Mouse (Mus musculus) left cerebral cortex, postnatal 14 days (tissue): Measurements from ENCODE around the gene Trnp1. TPM values are rescaled to one million over a fixed set of nuclear protein-coding genes. Genes with fewer than 3 reads are reported as not detected.
A peak's percentile ranks its signal among the peaks of the same experiment; 100 is the strongest.

ENCODE experiments used
- DNase-seq, 2 experiments: peaks; one replicate each; pipeline ENCODE4 v3.0.0; 2021 to 2022; ENCODE audit warnings: low spot score in 2 of 2, mixed read lengths in 1 of 2
- intact Hi-C: fragments of 180-260 bp; cut with DNase I; formaldehyde crosslinking; loops from one replicate; pipeline ENCODE4 v1.15.1; 2025
- total RNA-seq, 2 experiments: library from RNA; stranded (reverse); gene quantifications; 2 replicates each; pipeline ENCODE4 v1.2.3; 2021

The Trnp1 gene
- total RNA-seq, 2 experiments from 2014 or later, result 150 to 170 TPM

GRCm38 (mm10) chr4:133496738-133497445 lies 1.5 kb downstream of the Trnp1 start:
- intact Hi-C loops, result no loop called here
- DNase-seq, result no peak

GRCm38 (mm10) chr4:133495711-133496110 lies 2.6 kb downstream of the Trnp1 start:
- intact Hi-C loops, result no loop called here
- no peak for DNase-seq

- intact Hi-C loops, result no loop called here
- DNase-seq, result no peak
These were observed 3.5 kb downstream of the Trnp1 start for GRCm38 (mm10) chr4:133494867-133495266.

- DNase-seq, result peak; percentile 77 to 82
- intact Hi-C loops, result no loop called here
These were observed 3.9 kb downstream of the Trnp1 start for GRCm38 (mm10) chr4:133494432-133494831.

GRCm38 (mm10) chr4:133493895-133494294 lies 4.5 kb downstream of the Trnp1 start:
- DNase-seq, result no peak
- intact Hi-C loops, result no loop called here

GRCm38 (mm10) chr4:133491800-133492199 lies 6.5 kb downstream of the Trnp1 start:
- intact Hi-C loops, result no loop called here
- DNase-seq, result no peak

- intact Hi-C loops, result no loop called here
- DNase-seq, result no peak
These were observed 8.7 kb downstream of the Trnp1 start for GRCm38 (mm10) chr4:133489489-133490245.

- no peak for DNase-seq
- intact Hi-C loops, result no loop called here
These were observed 9.5 kb downstream of the Trnp1 start for GRCm38 (mm10) chr4:133488619-133489392.

- intact Hi-C loops, result no loop called here
- DNase-seq, result no peak
These were observed 11.5 kb downstream of the Trnp1 start for GRCm38 (mm10) chr4:133486673-133487357.

- DNase-seq, result no peak
- intact Hi-C loops, result no loop called here
These were observed 12.5 kb downstream of the Trnp1 start for GRCm38 (mm10) chr4:133485691-133486425.

GRCm38 (mm10) chr4:133484266-133485025 lies 13.9 kb downstream of the Trnp1 start:
- intact Hi-C loops, result no loop called here
- no peak for DNase-seq

- intact Hi-C loops, result no loop called here
- DNase-seq, result no peak
These were observed 15.9 kb downstream of the Trnp1 start for GRCm38 (mm10) chr4:133482479-133482878.

GRCm38 (mm10) chr4:133481488-133481887 lies 16.9 kb downstream of the Trnp1 start:
- intact Hi-C loops, result no loop called here
- DNase-seq, result no peak

GRCm38 (mm10) chr4:133480754-133481153 lies 17.6 kb downstream of the Trnp1 start:
- intact Hi-C loops, result no loop called here
- no peak for DNase-seq

- DNase-seq, result no peak
- intact Hi-C loops, result no loop called here
These were observed 18.2 kb downstream of the Trnp1 start for GRCm38 (mm10) chr4:133480185-133480537.

GRCm38 (mm10) chr4:133479458-133480184 lies 18.7 kb downstream of the Trnp1 start, which contains the start of gene Tent5b:
TSS of gene Tent5b (plus strand) at chr4:133480132.
- intact Hi-C loops, result no loop called here
- peak; percentile 96 to 99 for DNase-seq

GRCm38 (mm10) chr4:133473833-133474232 lies 24.5 kb downstream of the Trnp1 start:
- no peak for DNase-seq
- intact Hi-C loops, result no loop called here
